In genomic region chr11:68072597-68073210, GRCm38 (mm10) we compare ENCODE assay signal across 27 mouse cellular contexts.
DNase-seq lines count a peak whose midpoint lies in the region; ATAC-seq and TF ChIP-seq lines count a peak whose summit lies in the region.
"Had no signal": no experiment of that assay in that cellular context is flagged by ENCODE, and none has a peak within 500 bp of the region (broad histone marks: within the 10 kb centered on the region; RNA-seq: fewer than 3 reads in every experiment).

No protein-coding gene starts in this region.

- no peaks in the 10 kb centered on the region for H3K27me3 ChIP-seq in intestine, embryonic 15.5 days (replicated peaks)
- no peaks in the 10 kb centered on the region for H3K27me3 ChIP-seq in intestine, embryonic 16.5 days (replicated peaks; ENCODE audit: control insufficient read depth, insufficient read depth, low read length)
- no peaks in the 10 kb centered on the region for H3K27me3 ChIP-seq in kidney, postnatal 0 days (ENCODE audit: insufficient read depth, low read length)
- H3K27me3 ChIP-seq in myocyte (ENCODE audit: control insufficient read depth, insufficient read depth, insufficient read length), result no peaks in the 10 kb centered on the region
- H3K27me3 ChIP-seq in stomach, embryonic 16.5 days (ENCODE audit: control insufficient read depth, insufficient read depth, low read length), result no peaks in the 10 kb centered on the region
- H3K27me3 ChIP-seq in forebrain, embryonic 10.5 days (ENCODE audit: poor library complexity, severe bottlenecking), result no peaks in the 10 kb centered on the region
- H3K27me3 ChIP-seq: forebrain, embryonic 13.5 days; liver, embryonic 13.5 days; midbrain, embryonic 13.5 days; neural tube, embryonic 13.5 days had no signal

- no peaks in the 10 kb centered on the region for H3K36me3 ChIP-seq in intestine, embryonic 15.5 days
- H3K36me3 ChIP-seq in intestine, embryonic 16.5 days (ENCODE audit: control insufficient read depth, insufficient read depth, low read length), result no peaks in the 10 kb centered on the region
- no peaks in the 10 kb centered on the region for H3K36me3 ChIP-seq in kidney, postnatal 0 days (ENCODE audit: insufficient read depth, low read length)
- H3K36me3 ChIP-seq in myocyte (ENCODE audit: control insufficient read depth, insufficient read depth), result no peaks in the 10 kb centered on the region
- H3K36me3 ChIP-seq in stomach, embryonic 16.5 days (ENCODE audit: control insufficient read depth, insufficient read depth, low read length), result no peaks in the 10 kb centered on the region
- H3K36me3 ChIP-seq in forebrain, embryonic 10.5 days (replicated peaks), result no peaks in the 10 kb centered on the region
- H3K36me3 ChIP-seq: embryonic facial prominence, embryonic 13.5 days; hindbrain, embryonic 13.5 days; limb, embryonic 13.5 days; liver, embryonic 13.5 days; midbrain, embryonic 13.5 days; neural tube, embryonic 13.5 days had no signal

- peak overlapping the region; percentile 36; the same call in 1 of the 2 replicates for H3K27ac ChIP-seq in intestine, embryonic 15.5 days
- no peak overlapping the region for H3K27ac ChIP-seq in intestine, embryonic 16.5 days (ENCODE audit: low read length)
- no peak overlapping the region for H3K27ac ChIP-seq in kidney, postnatal 0 days
- H3K27ac ChIP-seq in stomach, embryonic 16.5 days (ENCODE audit: low read length), result peak overlapping the region; percentile 43; the same call in 1 of the 2 replicates
- H3K27ac ChIP-seq in forebrain, embryonic 10.5 days, result no peak overlapping the region
- H3K27ac ChIP-seq: embryonic facial prominence, embryonic 13.5 days; forebrain, embryonic 13.5 days; hindbrain, embryonic 13.5 days; limb, embryonic 13.5 days; liver, embryonic 13.5 days; midbrain, embryonic 13.5 days; neural tube, embryonic 13.5 days had no signal

- TF ChIP-seq POLR2A in myocyte (IDR thresholded peaks at IDR 0.05; ENCODE audit: insufficient read length, low read depth), result no peak

- H3K79me2 ChIP-seq in myocyte (ENCODE audit: control insufficient read depth, insufficient read depth), result no peaks in the 10 kb centered on the region

- no peak for TF ChIP-seq CTCF in kidney, postnatal 0 days (IDR thresholded peaks at IDR 0.05; ENCODE audit: low read depth)

- DNase-seq in kidney, postnatal 0 days (ENCODE audit: low spot score), result peak; percentile 61
- DNase-seq in kidney, adult 18-20 months, result no peak
- no peak for DNase-seq in forebrain, embryonic 10.5 days (ENCODE audit: extremely low spot score, low spot score)
- DNase-seq: adrenal gland, postnatal 10 days; cerebellum, adult 18-20 months; cerebellum, postnatal 25 days; gastrocnemius, postnatal 36 days; layer of hippocampus, postnatal 36 days; liver, embryonic 13.5 days; lung, adult 2 months; lung, postnatal 14 days; retina, postnatal 1 day; right cerebral cortex, postnatal 25 days; spleen, adult 18-20 months; thymus, adult 2 months; thymus, postnatal 4 days had no signal

- no peak overlapping the region for H3K4me2 ChIP-seq in intestine, embryonic 15.5 days (replicated peaks)
- H3K4me2 ChIP-seq in intestine, embryonic 16.5 days (ENCODE audit: low read depth, low read length), result no peak overlapping the region
- H3K4me2 ChIP-seq in kidney, postnatal 0 days (ENCODE audit: low read length), result no peak overlapping the region
- peak overlapping the region; percentile 64 for H3K4me2 ChIP-seq in myocyte (ENCODE audit: low read depth)
- no peak overlapping the region for H3K4me2 ChIP-seq in stomach, embryonic 16.5 days (ENCODE audit: low read depth, low read length)
- H3K4me2 ChIP-seq: embryonic facial prominence, embryonic 13.5 days; forebrain, embryonic 13.5 days; hindbrain, embryonic 13.5 days; limb, embryonic 13.5 days; liver, embryonic 13.5 days; midbrain, embryonic 13.5 days; neural tube, embryonic 13.5 days had no signal

- ATAC-seq in intestine, embryonic 15.5 days, result no peak
- no peak for ATAC-seq in intestine, embryonic 16.5 days
- ATAC-seq in kidney, postnatal 0 days (replicated peaks; ENCODE audit: low FRiP score, low read depth), result no peak
- peak; percentile 63; the same call in 1 of the 2 replicates for ATAC-seq in stomach, embryonic 16.5 days (ENCODE audit: insufficient read depth, low FRiP score)
- ATAC-seq: forebrain, embryonic 13.5 days; midbrain, embryonic 13.5 days had no signal

- H3K4me3 ChIP-seq in intestine, embryonic 15.5 days (replicated peaks), result no peak overlapping the region
- H3K4me3 ChIP-seq in intestine, embryonic 16.5 days (ENCODE audit: low read length), result no peak overlapping the region
- H3K4me3 ChIP-seq in kidney, postnatal 0 days (replicated peaks; ENCODE audit: low read depth, low read length), result no peak overlapping the region
- no peak overlapping the region for H3K4me3 ChIP-seq in myocyte
- H3K4me3 ChIP-seq in stomach, embryonic 16.5 days (replicated peaks; ENCODE audit: low read length), result no peak overlapping the region
- H3K4me3 ChIP-seq in forebrain, embryonic 10.5 days, result no peak overlapping the region
- H3K4me3 ChIP-seq: embryonic facial prominence, embryonic 13.5 days; erythroblast, embryonic 14.5 days; forebrain, embryonic 13.5 days; hindbrain, embryonic 13.5 days; limb, embryonic 13.5 days; liver, embryonic 13.5 days; midbrain, embryonic 13.5 days; neural tube, embryonic 13.5 days had no signal

- WGBS in intestine, embryonic 15.5 days, result 34% methylated on average over 11 of the region's 11 CpGs
- 45% methylated on average over 11 of the region's 11 CpGs for WGBS in intestine, embryonic 16.5 days
- WGBS in kidney, postnatal 0 days, result 31% methylated on average over 11 of the region's 11 CpGs
- WGBS in stomach, embryonic 16.5 days, result 19% methylated on average over 11 of the region's 11 CpGs
- WGBS in forebrain, embryonic 10.5 days, result 50% methylated on average over 11 of the region's 11 CpGs

- no peaks in the 10 kb centered on the region for H3K9me3 ChIP-seq in intestine, embryonic 15.5 days
- H3K9me3 ChIP-seq in intestine, embryonic 16.5 days (ENCODE audit: control insufficient read depth, low read length), result no peaks in the 10 kb centered on the region
- no peaks in the 10 kb centered on the region for H3K9me3 ChIP-seq in kidney, postnatal 0 days (replicated peaks; ENCODE audit: low read length)
- no peaks in the 10 kb centered on the region for H3K9me3 ChIP-seq in stomach, embryonic 16.5 days (replicated peaks; ENCODE audit: control insufficient read depth, low read length)
- no peaks in the 10 kb centered on the region for H3K9me3 ChIP-seq in forebrain, embryonic 10.5 days
- H3K9me3 ChIP-seq: embryonic facial prominence, embryonic 13.5 days; forebrain, embryonic 13.5 days; hindbrain, embryonic 13.5 days; limb, embryonic 13.5 days; liver, embryonic 13.5 days; midbrain, embryonic 13.5 days; neural tube, embryonic 13.5 days had no signal

- H3ac ChIP-seq in myocyte (ENCODE audit: control insufficient read depth, insufficient read length), result no peak overlapping the region

- H3K9ac ChIP-seq in intestine, embryonic 15.5 days, result no peak overlapping the region
- no peak overlapping the region for H3K9ac ChIP-seq in intestine, embryonic 16.5 days (ENCODE audit: low read depth, low read length)
- H3K9ac ChIP-seq in kidney, postnatal 0 days (ENCODE audit: low read depth, low read length), result no peak overlapping the region
- no peak overlapping the region for H3K9ac ChIP-seq in stomach, embryonic 16.5 days (ENCODE audit: low read length)
- H3K9ac ChIP-seq: embryonic facial prominence, embryonic 13.5 days; forebrain, embryonic 13.5 days; hindbrain, embryonic 13.5 days; limb, embryonic 13.5 days; liver, embryonic 13.5 days; midbrain, embryonic 13.5 days; neural tube, embryonic 13.5 days had no signal

- H3K4me1 ChIP-seq in intestine, embryonic 15.5 days (replicated peaks), result peaks cover 11% of the 10 kb centered on the region
- peaks cover 15% of the 10 kb centered on the region; the same call in 1 of the 2 replicates for H3K4me1 ChIP-seq in intestine, embryonic 16.5 days (ENCODE audit: control insufficient read depth, insufficient read depth, low read length)
- H3K4me1 ChIP-seq in kidney, postnatal 0 days (replicated peaks; ENCODE audit: insufficient read depth, low read length), result peaks cover 12% of the 10 kb centered on the region; the same call in 1 of the 2 replicates
- peaks cover 25% of the 10 kb centered on the region for H3K4me1 ChIP-seq in stomach, embryonic 16.5 days (ENCODE audit: control insufficient read depth, insufficient read depth, low read length)
- H3K4me1 ChIP-seq in forebrain, embryonic 10.5 days, result peaks cover 26% of the 10 kb centered on the region
- H3K4me1 ChIP-seq: liver, embryonic 13.5 days had no signal

TF ChIP-seq in myocyte, 11 proteins besides CTCF, POLR2A, EP300 and RAD21:
- TF ChIP-seq POLR2AphosphoS2 (IDR thresholded peaks at IDR 0.05; ENCODE audit: insufficient read length, low read depth) (no peak), SRF (IDR thresholded peaks at IDR 0.05; ENCODE audit: control insufficient read depth, insufficient read length, low read depth) (no peak), MYOG (IDR thresholded peaks at IDR 0.05; ENCODE audit: control insufficient read depth in 1 of 3, insufficient read depth in 1 of 3, insufficient read length in 2 of 3, low read depth in 2 of 3) (no peak), E2F4 (IDR thresholded peaks at IDR 0.05; ENCODE audit: insufficient read depth) (no peak), MAX (IDR thresholded peaks at IDR 0.05; ENCODE audit: low read depth) (no peak), CEBPB (IDR thresholded peaks at IDR 0.05; ENCODE audit: insufficient read depth, poor library complexity, severe bottlenecking) (no peak), TCF3 (IDR thresholded peaks at IDR 0.05; ENCODE audit: insufficient read length, low read depth) (no peak), MYOD1 (IDR thresholded peaks at IDR 0.05; ENCODE audit: control insufficient read depth in 1 of 3, insufficient read length in 2 of 3, low read depth in 2 of 3) (no peak), REST (IDR thresholded peaks at IDR 0.05; ENCODE audit: insufficient read depth, insufficient read length) (no peak), TCF12 (IDR thresholded peaks at IDR 0.05; ENCODE audit: insufficient read depth, poor library complexity, severe bottlenecking) (no peak), USF1 (IDR thresholded peaks at IDR 0.05; ENCODE audit: low read depth) (no peak)
TF ChIP-seq in myocyte: peak in this region for 0.

Comparison
In these comparisons a context has a peak if more than half of its experiments do, and no peak if none do; other contexts are left out.
1. H3K27ac ChIP-seq: peak in intestine, embryonic 15.5 days (single experiment) and stomach, embryonic 16.5 days (single experiment); none in intestine, embryonic 16.5 days (single experiment), kidney, postnatal 0 days (single experiment) and forebrain, embryonic 10.5 days (single experiment).